Mouse (Mus musculus) spleen, adult 12 weeks (tissue): ENCODE results near the gene Ccdc22.
A peak's percentile ranks its signal among the peaks of the same experiment; 100 is the strongest.

Experiments used
- DNase-seq: peaks from one replicate; pipeline ENCODE4 v3.0.0; 2022; ENCODE audit warnings: low spot score

Gene Ccdc22

GRCm38 (mm10) chrX:7604879-7605574, at the start of gene Ccdc22:
TSS of gene Ccdc22 (minus strand) at chrX:7605517.
- DNase-seq: peak; percentile 64

DNA sequence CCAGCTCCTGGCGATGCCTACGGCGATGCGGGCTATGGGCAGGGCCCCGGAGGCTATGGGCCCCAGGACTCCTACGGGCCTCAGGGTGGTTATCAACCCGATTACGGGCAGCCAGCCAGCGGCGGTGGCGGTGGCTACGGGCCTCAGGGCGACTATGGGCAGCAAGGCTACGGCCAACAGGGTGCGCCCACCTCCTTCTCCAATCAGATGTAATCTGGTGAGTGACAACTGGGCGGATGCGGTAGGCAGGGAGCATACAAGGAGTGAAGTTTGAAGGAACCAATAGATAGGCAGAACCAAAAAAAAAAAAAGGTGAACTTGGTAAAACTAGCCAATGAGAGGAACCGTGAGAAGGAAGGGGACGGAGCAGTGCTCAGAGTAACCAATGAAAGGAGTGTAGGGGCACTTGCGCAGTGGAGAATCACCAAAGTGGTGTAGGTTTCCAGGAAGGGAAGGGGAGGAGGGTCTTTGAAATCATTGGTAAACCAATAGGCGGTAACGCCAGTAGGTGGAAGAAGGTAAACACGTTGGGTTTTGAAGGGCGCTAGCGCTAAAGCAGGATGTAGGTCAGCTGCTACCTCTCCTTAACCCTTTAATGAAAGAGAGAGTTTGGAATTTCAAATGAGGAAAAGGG, 43.5 kb upstream of the Ccdc22 start:
- peak; percentile 71 for DNase-seq

- DNase-seq: peak; percentile 69
Observed at GRCm38 (mm10) chrX:7645349-7645748, 40.0 kb upstream of the Ccdc22 start.

DNA sequence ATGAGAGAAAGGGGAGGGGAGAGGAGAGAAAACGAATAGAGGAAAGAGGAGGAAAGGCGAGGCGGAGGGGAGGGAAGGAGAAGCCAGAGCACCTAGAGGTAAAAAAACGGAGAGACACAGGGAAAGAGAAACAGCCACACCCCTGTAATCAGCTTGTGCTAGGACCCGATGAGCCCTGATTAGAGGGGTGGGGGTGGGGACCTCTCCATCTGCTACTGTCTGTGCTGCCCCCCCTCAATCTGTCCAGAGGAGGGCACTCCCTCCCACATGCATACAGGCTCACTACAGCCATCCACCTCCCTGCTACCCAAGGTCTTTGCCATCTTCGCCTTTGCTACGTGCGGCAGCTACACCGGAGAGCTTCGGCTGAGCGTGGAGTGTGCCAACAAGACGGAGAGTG, 35.5 kb upstream of the Ccdc22 start:
- DNase-seq: no peak

- DNase-seq: no peak
Observed at GRCm38 (mm10) chrX:7639536-7640325, 34.4 kb upstream of the Ccdc22 start.

DNA sequence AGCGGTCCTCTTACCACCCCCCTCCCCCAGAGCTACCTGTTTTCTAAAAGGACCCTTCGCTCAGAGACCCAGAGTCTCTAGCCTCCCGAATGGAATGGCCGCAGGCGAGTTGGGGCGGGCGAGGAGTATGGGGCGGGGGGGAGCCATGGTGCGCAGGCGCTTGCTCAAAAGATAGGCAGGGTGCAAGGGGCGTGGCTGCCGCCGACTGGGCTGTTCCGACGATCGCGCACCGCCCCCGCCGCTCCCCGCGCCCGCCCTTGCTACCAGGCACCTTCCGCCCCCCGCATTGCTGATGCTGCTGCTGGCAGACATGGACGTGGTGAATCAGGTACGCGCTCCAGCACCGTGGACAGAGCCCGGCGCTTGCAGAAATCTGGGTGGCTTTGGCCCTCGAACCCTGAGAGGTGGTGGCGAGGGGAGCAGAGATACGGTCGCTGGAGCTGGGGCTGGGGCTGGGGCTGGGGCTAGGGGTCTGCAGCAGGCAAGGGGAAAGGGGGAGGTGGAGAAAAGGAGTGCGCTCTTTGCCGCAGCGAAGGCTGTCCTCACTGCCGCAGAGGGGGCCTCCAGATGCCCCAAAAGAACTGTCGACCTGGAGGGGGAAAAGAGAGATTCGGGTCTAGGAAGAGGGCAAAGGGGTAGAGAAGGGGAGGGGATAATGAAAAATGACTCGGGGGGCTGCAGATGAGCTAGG, 33.2 kb upstream of the Ccdc22 start, which contains the start of gene Syp:
Gene Syp (plus strand): TSS at position 71 of the 691 bp plus-strand sequence.
- DNase-seq: peak; percentile 73

GRCm38 (mm10) chrX:7635101-7635500, 29.8 kb upstream of the Ccdc22 start:
- DNase-seq: no peak

DNA sequence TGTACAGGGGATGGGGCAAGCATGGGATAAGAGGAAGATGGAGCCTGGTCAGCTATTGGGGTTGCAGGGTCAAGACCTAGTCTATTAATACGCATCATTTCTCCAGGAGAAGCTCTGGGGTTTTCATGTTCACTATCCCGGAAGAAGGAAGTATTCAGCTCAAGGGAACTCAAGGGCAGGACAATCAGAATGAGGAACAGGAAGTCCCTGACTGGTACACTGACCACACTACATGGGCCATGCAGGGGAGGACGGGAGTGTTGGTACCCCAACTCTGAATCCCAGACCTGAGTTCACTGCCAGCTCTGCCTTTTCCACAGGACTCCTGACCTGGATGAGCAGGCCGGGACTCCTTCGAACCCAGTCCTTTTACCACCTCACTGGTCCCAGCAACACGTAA, 27.2 kb upstream of the Ccdc22 start:
- DNase-seq: no peak

GRCm38 (mm10) chrX:7617889-7618551, 12.7 kb upstream of the Ccdc22 start:
- DNase-seq: no peak

DNA sequence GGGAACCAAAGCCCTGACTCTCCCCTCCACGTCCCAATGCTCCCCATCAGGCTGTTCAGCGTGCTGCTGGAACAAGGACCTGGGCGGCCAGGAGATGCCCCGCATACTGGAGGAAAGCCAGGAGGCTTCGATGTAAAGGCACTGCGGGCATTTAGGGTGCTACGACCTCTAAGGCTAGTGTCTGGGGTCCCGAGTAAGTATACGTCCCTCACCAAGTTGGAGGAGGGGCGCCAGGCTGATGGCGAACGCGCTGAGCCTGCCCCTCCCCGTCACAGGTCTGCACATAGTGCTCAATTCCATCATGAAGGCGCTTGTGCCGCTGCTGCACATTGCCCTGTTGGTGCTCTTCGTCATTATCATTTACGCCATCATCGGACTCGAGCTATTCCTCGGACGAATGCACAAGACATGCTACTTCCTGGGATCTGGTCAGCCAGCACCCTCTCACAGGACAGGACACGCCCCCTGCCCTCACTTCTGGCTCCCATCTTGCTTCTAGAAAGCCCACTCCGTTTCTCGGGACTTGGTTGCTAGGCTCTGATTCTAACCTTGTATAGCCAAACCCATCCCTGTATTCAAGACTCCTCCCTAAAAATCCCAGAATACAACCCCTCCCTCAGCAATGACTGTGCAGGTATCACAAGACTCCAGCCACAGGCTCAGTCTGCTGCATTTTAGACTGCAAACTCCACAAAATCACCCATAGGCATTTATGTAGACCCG, 5.4 kb upstream of the Ccdc22 start:
- DNase-seq: no peak

DNA sequence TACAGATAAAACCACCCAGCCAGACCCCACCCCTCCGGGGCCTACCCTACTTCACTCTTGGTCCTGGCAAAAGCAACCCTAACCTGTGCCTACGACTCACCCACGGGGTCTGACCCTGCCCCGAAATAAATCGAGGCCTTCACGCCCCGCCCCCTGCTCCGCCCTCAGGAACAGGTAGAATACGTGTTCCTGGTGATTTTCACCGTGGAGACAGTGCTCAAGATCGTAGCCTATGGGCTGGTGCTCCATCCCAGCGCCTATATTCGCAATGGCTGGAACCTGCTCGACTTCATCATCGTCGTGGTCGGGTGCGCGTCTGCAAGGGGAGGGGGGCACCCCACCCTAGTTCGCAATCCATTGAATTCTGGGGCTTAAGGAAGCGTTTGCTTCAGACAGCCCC, 4.7 kb upstream of the Ccdc22 start:
- no peak for DNase-seq

DNA sequence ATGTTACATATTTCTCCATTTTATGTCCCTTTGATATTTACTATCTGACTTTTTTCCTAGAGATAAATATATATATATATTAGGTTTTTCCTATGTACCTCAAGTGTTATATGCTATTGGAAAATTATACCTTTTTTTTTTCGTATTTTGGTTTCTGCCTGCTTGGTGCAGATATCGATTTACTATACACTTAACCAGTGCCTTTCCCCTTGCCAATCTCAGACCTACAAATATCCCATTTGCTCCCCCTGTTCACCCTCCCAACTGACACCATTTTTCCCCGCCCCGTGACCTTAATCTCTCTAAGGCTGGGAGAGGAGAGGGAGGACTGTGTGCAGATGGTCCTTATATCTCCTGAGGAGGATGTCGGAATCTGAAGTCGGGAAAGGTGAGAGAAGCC, 1.5 kb upstream of the Ccdc22 start, which contains the start of gene Cacna1f:
Gene Cacna1f (plus strand): TSS at position 301 of the 400 bp plus-strand sequence.
- no peak for DNase-seq

GRCm38 (mm10) chrX:7605575-7605941, 241 bp upstream of the Ccdc22 start:
- no peak for DNase-seq

GRCm38 (mm10) chrX:7604004-7604403, 1.3 kb downstream of the Ccdc22 start:
- no peak for DNase-seq

GRCm38 (mm10) chrX:7595371-7595770, 9.9 kb downstream of the Ccdc22 start:
- no peak for DNase-seq

DNA sequence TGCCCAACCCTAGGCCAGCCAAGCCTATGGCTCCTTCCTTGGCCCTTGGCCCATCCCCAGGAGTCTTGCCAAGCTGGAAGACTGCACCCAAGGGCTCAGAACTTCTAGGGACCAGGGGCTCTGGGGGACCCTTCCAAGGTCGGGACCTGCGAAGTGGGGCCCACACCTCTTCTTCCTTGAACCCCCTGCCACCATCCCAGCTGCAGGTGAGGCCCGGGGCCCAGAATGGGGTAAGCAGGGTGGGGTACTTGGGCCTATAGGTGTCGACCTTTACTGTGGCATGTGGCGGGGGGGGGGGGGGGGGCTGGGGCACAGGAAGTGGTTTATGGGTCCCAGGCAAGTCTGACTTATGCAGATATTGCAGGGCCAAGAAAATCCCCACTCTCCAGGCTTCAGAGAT, 19.0 kb downstream of the Ccdc22 start:
- DNase-seq: no peak

DNA sequence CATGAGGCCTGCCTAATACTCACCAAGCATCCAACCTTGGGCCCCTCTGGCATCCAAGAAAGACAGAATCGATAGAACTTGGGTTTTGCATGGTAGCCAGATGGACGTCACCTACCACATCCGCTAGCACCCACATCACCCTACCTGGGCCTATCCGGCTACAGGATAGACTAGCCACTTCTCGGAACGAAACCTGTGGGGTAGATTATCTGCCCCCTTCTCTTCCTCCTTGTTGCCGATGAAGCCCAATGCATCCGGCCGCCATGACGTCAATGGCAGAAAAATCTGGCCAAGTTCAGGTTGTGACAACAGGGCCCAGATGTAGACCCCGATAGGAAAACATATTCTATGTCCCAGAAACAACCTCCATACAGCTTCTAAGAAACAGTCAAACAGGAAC, 21.4 kb downstream of the Ccdc22 start:
- no peak for DNase-seq

GRCm38 (mm10) chrX:7581151-7581550, 24.2 kb downstream of the Ccdc22 start:
- no peak for DNase-seq

- no peak for DNase-seq
Observed at GRCm38 (mm10) chrX:7574885-7575231, 30.5 kb downstream of the Ccdc22 start.

- DNase-seq: peak; percentile 84
Observed at GRCm38 (mm10) chrX:7574087-7574884, 31.0 kb downstream of the Ccdc22 start, which contains the start of gene Ppp1r3f. TSS of gene Ppp1r3f (minus strand) at chrX:7574283.
